Mouse (Mus musculus) inflammation-experienced regulatory T-cells, adult 6 months (primary cell): ENCODE results near the gene Ptprb. TPM values are rescaled to one million over a fixed set of nuclear protein-coding genes. Genes with fewer than 3 reads are reported as not detected.

Experiments
- ATAC-seq: one replicate; pipeline ENCODE4 v1.8.0; 2017
- polyA plus RNA-seq, 3 experiments: library from polyadenylated mRNA; unstranded; fragments of 100-300 nt; shearing (Covaris generic); gene quantifications; one replicate each; pipeline ENCODE4 v1.2.1; 2017

Gene Ptprb
- polyA plus RNA-seq, 3 experiments from 2014 or later: 0.13 TPM; not detected in 2

- no peak for ATAC-seq
Measured at GRCm38 (mm10) chr10:116376853-116377252, 101.5 kb downstream of the Ptprb start.

GRCm38 (mm10) chr10:116382826-116383685 is 107.7 kb downstream of the Ptprb start:
- no peak for ATAC-seq

- no peak for ATAC-seq
Measured at GRCm38 (mm10) chr10:116384401-116384800, 109.1 kb downstream of the Ptprb start.

- no peak for ATAC-seq
Measured at GRCm38 (mm10) chr10:116386391-116386885, 111.1 kb downstream of the Ptprb start.

- no peak for ATAC-seq
Measured at GRCm38 (mm10) chr10:116388840-116389239, 113.5 kb downstream of the Ptprb start.

- no peak for ATAC-seq
Measured at GRCm38 (mm10) chr10:116393790-116394475, 118.6 kb downstream of the Ptprb start.

GRCm38 (mm10) chr10:116394585-116394984 is 119.3 kb downstream of the Ptprb start:
- no peak for ATAC-seq

GRCm38 (mm10) chr10:116396279-116396678 is 121.0 kb downstream of the Ptprb start:
- ATAC-seq: peak; percentile 41

- ATAC-seq: no peak
Measured at GRCm38 (mm10) chr10:116396966-116397365, 121.6 kb downstream of the Ptprb start.

- peak; percentile 65 for ATAC-seq
Measured at GRCm38 (mm10) chr10:116397573-116397972, 122.2 kb downstream of the Ptprb start.

- ATAC-seq: no peak
Measured at GRCm38 (mm10) chr10:116397973-116398372, 122.7 kb downstream of the Ptprb start.

- no peak for ATAC-seq
Measured at GRCm38 (mm10) chr10:116402742-116403425, 127.6 kb downstream of the Ptprb start.

GRCm38 (mm10) chr10:116403679-116404078 is 128.4 kb downstream of the Ptprb start:
- ATAC-seq: no peak

- no peak for ATAC-seq
Measured at GRCm38 (mm10) chr10:116405011-116405410, 129.7 kb downstream of the Ptprb start.

- no peak for ATAC-seq
Measured at GRCm38 (mm10) chr10:116407684-116408359, 132.5 kb downstream of the Ptprb start.

GRCm38 (mm10) chr10:116410826-116411225 is 135.5 kb downstream of the Ptprb start:
- no peak for ATAC-seq

- ATAC-seq: no peak
Measured at GRCm38 (mm10) chr10:116416142-116416541, 140.8 kb downstream of the Ptprb start.

GRCm38 (mm10) chr10:116416726-116417125 is 141.4 kb downstream of the Ptprb start:
- no peak for ATAC-seq

GRCm38 (mm10) chr10:116418121-116418726 is 142.9 kb downstream of the Ptprb start:
- ATAC-seq: no peak

GRCm38 (mm10) chr10:116420976-116421375 is 145.7 kb downstream of the Ptprb start:
- no peak for ATAC-seq

- peak; percentile 95 for ATAC-seq
Measured at GRCm38 (mm10) chr10:116422551-116422950, 147.2 kb downstream of the Ptprb start.

- ATAC-seq: no peak
Measured at GRCm38 (mm10) chr10:116424921-116425320, 149.6 kb downstream of the Ptprb start.
